Comparison of ENCODE assay signal across 7 mouse cellular contexts in the genomic region with DNA sequence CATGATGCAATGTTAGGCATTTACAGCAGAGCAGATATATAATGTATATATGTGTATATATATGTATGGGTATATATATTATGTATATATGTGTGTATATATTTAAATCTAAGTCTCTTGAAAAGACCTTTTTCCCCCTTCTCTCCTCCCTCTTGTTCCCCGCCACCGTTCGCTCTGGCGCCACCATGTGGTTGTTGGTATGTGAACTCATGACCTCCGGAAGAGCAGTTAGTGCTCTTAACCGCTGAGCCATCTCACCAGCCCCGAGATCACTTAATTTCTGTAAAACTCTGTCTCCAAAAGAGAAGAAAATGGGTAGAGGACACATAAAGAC.
DNase-seq lines count a peak whose midpoint lies in the region; ATAC-seq and TF ChIP-seq lines count a peak whose summit lies in the region.

No protein-coding gene starts in this region.

- H3K4me3 ChIP-seq in ES-Bruce4 (ENCODE audit: low read depth, low read length) = no peak overlapping the region
- H3K4me3 ChIP-seq in embryonic facial prominence, embryonic 13.5 days = peak overlapping the region; percentile 26
- H3K4me3 ChIP-seq in limb, embryonic 12.5 days (replicated peaks) = peak overlapping the region; percentile 21
- H3K4me3 ChIP-seq in midbrain, embryonic 12.5 days = peak overlapping the region; percentile 25
- H3K4me3 ChIP-seq in stomach, postnatal 0 days (ENCODE audit: low read depth, low read length) = peak overlapping the region; percentile 24; the same call in 1 of the 2 replicates

- intact Hi-C loops in heart, postnatal 36 days (cut with DNase I) = no loop called here

- no peak for ATAC-seq in embryonic facial prominence, embryonic 13.5 days (ENCODE audit: insufficient number of reproducible peaks, insufficient read depth, low FRiP score, low TSS enrichment, low read depth)
- no peak for ATAC-seq in limb, embryonic 12.5 days (ENCODE audit: insufficient number of reproducible peaks, insufficient read depth, low FRiP score, low TSS enrichment, low read depth)
- ATAC-seq in midbrain, embryonic 12.5 days (ENCODE audit: low FRiP score, low read depth) = 0 out of 2 replicates have a peak, but pooled peaks have one; percentile 41
- peak; percentile 35; the same call in 1 of the 2 replicates for ATAC-seq in stomach, postnatal 0 days (ENCODE audit: low FRiP score, low TSS enrichment)

- TF ChIP-seq POLR2A in ES-Bruce4 (IDR thresholded peaks at IDR 0.05; ENCODE audit: insufficient read depth, low read length) = no peak

- WGBS in embryonic facial prominence, embryonic 13.5 days = 34% methylated on average over 7 of the region's 7 CpGs
- 48% methylated on average over 7 of the region's 7 CpGs for WGBS in limb, embryonic 12.5 days
- 22% methylated on average over 7 of the region's 7 CpGs for WGBS in midbrain, embryonic 12.5 days
- 38% methylated on average over 7 of the region's 7 CpGs for WGBS in stomach, postnatal 0 days

- peak overlapping the region; percentile 45 for H3K4me2 ChIP-seq in embryonic facial prominence, embryonic 13.5 days
- H3K4me2 ChIP-seq in limb, embryonic 12.5 days = peak overlapping the region; percentile 37
- H3K4me2 ChIP-seq in midbrain, embryonic 12.5 days (replicated peaks) = peak overlapping the region; percentile 37
- peak overlapping the region; percentile 29; the same call in 1 of the 2 replicates for H3K4me2 ChIP-seq in stomach, postnatal 0 days (replicated peaks; ENCODE audit: low read depth)

- H3K27me3 ChIP-seq in ES-Bruce4 (ENCODE audit: control insufficient read depth, insufficient read depth, low read length, poor library complexity, severe bottlenecking) = no peaks in the 10 kb centered on the region
- no peaks in the 10 kb centered on the region for H3K27me3 ChIP-seq in embryonic facial prominence, embryonic 13.5 days
- H3K27me3 ChIP-seq in limb, embryonic 12.5 days = no peaks in the 10 kb centered on the region
- no peaks in the 10 kb centered on the region for H3K27me3 ChIP-seq in midbrain, embryonic 12.5 days
- no peaks in the 10 kb centered on the region for H3K27me3 ChIP-seq in stomach, postnatal 0 days (ENCODE audit: control insufficient read depth, insufficient read depth, low read length)

- no peaks in the 10 kb centered on the region for H3K36me3 ChIP-seq in ES-Bruce4 (ENCODE audit: control insufficient read depth, insufficient read depth, low read length, poor library complexity, severe bottlenecking)
- H3K36me3 ChIP-seq in embryonic facial prominence, embryonic 13.5 days = no peaks in the 10 kb centered on the region
- H3K36me3 ChIP-seq in limb, embryonic 12.5 days = no peaks in the 10 kb centered on the region
- no peaks in the 10 kb centered on the region for H3K36me3 ChIP-seq in midbrain, embryonic 12.5 days
- no peaks in the 10 kb centered on the region for H3K36me3 ChIP-seq in stomach, postnatal 0 days (ENCODE audit: control insufficient read depth, insufficient read depth, low read length)

- H3K27ac ChIP-seq in ES-Bruce4 (ENCODE audit: insufficient read depth, low read length) = no peak overlapping the region
- no peak overlapping the region for H3K27ac ChIP-seq in embryonic facial prominence, embryonic 13.5 days
- H3K27ac ChIP-seq in limb, embryonic 12.5 days = no peak overlapping the region
- H3K27ac ChIP-seq in midbrain, embryonic 12.5 days (replicated peaks) = no peak overlapping the region
- H3K27ac ChIP-seq in stomach, postnatal 0 days (replicated peaks) = no peak overlapping the region

- peak overlapping the region; percentile 69 for H3K9ac ChIP-seq in ES-Bruce4 (ENCODE audit: low read depth, poor library complexity, severe bottlenecking)
- no peak overlapping the region for H3K9ac ChIP-seq in embryonic facial prominence, embryonic 13.5 days
- H3K9ac ChIP-seq in limb, embryonic 12.5 days (replicated peaks) = no peak overlapping the region
- H3K9ac ChIP-seq in midbrain, embryonic 12.5 days (replicated peaks) = no peak overlapping the region
- no peak overlapping the region for H3K9ac ChIP-seq in stomach, postnatal 0 days (ENCODE audit: low read length)

- DNase-seq in adrenal gland, adult 18-20 months (ENCODE audit: low spot score in 2 of 2) = peak; percentile 48 to 67
- peak; percentile 62 to 75 for DNase-seq in heart, postnatal 36 days
- DNase-seq in stomach, postnatal 0 days (ENCODE audit: low spot score) = peak; percentile 73

- H3K9me3 ChIP-seq in ES-Bruce4 (replicated peaks; ENCODE audit: control insufficient read depth, insufficient read depth, low read length, poor library complexity, severe bottlenecking) = no peaks in the 10 kb centered on the region
- H3K9me3 ChIP-seq in embryonic facial prominence, embryonic 13.5 days = no peaks in the 10 kb centered on the region
- no peaks in the 10 kb centered on the region for H3K9me3 ChIP-seq in limb, embryonic 12.5 days
- no peaks in the 10 kb centered on the region for H3K9me3 ChIP-seq in midbrain, embryonic 12.5 days
- no peaks in the 10 kb centered on the region for H3K9me3 ChIP-seq in stomach, postnatal 0 days (ENCODE audit: control insufficient read depth, low read length)

- TF ChIP-seq EP300 in ES-Bruce4 (IDR thresholded peaks at IDR 0.05; ENCODE audit: insufficient read depth, low read depth, low read length) = no peak
- no peak for TF ChIP-seq EP300 in stomach, postnatal 0 days (optimal IDR thresholded peaks at IDR 0.05)

- TF ChIP-seq CTCF in ES-Bruce4 (IDR thresholded peaks at IDR 0.05; ENCODE audit: low read depth, low read length) = peak; percentile 69
- TF ChIP-seq CTCF in stomach, postnatal 0 days (IDR thresholded peaks at IDR 0.05; ENCODE audit: low read depth) = peak; percentile 75

- H3K4me1 ChIP-seq in ES-Bruce4 (ENCODE audit: control insufficient read depth, insufficient read depth, low read length) = no peaks in the 10 kb centered on the region
- no peaks in the 10 kb centered on the region for H3K4me1 ChIP-seq in embryonic facial prominence, embryonic 13.5 days
- no peaks in the 10 kb centered on the region for H3K4me1 ChIP-seq in limb, embryonic 12.5 days (replicated peaks)
- H3K4me1 ChIP-seq in midbrain, embryonic 12.5 days = no peaks in the 10 kb centered on the region
- no peaks in the 10 kb centered on the region for H3K4me1 ChIP-seq in stomach, postnatal 0 days (replicated peaks; ENCODE audit: control insufficient read depth, insufficient read depth)

Comparison
In these comparisons a context has a peak if more than half of its experiments do, and no peak if none do; other contexts are left out.
1. ATAC-seq: peak in midbrain, embryonic 12.5 days (single experiment) and stomach, postnatal 0 days (single experiment); none in embryonic facial prominence, embryonic 13.5 days (single experiment) and limb, embryonic 12.5 days (single experiment).
2. Peak in every context shown above with its lines, with median percentiles within 50 percentile points of each other: DNase-seq and H3K4me2 ChIP-seq.